Mouse (Mus musculus) CH12F3 (cell line): ENCODE data around the gene Ttc16.

Experiments
- in situ Hi-C: fragments of 300-500 bp; cut with MboI; formaldehyde crosslinking; loops from 2 replicates; pipeline ENCODE4 v1.14.3; 2020; ENCODE audit warnings: low sequenced_read_pairs

Gene Ttc16

DNA sequence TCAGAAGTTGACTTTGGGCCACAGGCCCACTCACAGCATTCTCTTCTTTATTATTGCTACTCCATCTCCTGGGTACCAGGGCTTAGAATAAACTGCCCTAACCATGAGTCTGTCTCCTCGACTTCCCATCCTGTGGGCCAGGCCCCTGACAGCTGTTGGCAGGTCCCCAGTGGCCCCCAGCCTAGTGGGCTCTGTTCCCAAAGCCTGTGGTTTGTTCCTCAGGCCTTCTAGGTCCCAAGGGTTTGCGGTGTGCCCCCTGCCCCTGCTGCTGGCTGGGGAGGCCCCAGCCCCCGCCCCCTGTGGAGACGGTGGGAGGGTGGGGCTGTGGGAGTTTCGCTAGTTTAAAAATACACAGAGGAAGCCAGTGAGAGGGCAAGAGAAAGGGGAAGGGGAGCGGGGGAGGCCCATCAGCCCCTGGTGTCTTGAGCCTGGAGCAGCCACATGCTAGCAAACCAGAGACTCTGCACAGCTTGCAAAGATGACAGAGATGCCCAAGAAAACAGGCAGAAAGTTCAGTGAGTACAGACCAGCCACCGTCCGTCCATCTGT is 54.7 kb downstream of the Ttc16 start, which contains the start of gene Sh2d3c:
Gene Sh2d3c, plus strand, starts transcription at position 375 of the 549 bp plus-strand sequence.
- in situ Hi-C loops: no loop called here

GRCm38 (mm10) chr2:32720053-32720452 is 55.4 kb downstream of the Ttc16 start:
- in situ Hi-C loops: no loop called here

GRCm38 (mm10) chr2:32718761-32719160 is 56.7 kb downstream of the Ttc16 start:
- in situ Hi-C loops: no loop called here

- in situ Hi-C loops: loop anchor here (5.0 kb wide), 1 partner anchor 32 kb away; no protein-coding TSS in a partner anchor
Observed at GRCm38 (mm10) chr2:32714987-32715425, 60.4 kb downstream of the Ttc16 start.

DNA sequence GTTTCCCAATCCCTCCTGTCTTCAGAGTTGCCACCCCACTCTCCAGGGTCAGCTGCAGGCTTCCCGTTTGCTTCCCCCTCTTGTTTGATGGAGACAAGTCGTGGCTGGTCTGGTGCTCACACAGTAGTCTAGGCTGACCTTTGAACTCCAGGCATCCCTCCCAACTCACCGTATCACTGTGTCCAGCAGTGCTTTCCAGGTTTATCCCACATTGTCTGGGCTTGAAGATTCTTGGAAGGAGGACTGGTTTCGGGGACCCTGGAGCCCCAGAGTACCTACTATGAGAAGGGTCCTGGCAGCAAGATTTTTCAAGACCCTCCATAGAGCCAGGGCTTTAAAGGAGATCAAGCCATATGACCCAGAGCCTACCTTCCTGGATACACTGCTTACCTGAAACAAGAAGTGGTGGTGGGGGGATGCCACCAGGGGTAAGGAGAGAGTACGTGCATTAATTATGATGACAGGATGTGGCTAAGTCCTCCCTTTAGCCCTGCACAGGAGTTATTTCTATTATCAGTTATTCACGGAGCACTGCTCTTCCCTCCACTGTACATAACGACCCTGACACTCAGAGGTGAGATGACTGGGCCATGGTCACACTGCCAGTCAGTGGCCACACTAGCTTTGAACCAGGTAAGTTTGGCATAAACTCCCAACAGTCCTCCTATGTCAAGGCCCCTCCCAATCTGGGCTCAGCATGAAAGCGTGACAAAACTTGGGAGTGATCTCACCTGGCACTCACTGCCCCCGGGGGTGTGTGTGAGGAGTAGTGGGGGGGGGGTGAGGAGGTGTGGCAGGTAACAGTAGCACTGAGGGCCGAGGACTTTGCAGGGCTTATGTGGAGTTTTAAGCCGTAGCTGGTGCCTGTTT is 61.1 kb downstream of the Ttc16 start:
- in situ Hi-C loops: loop anchor here (5.0 kb wide), 1 partner anchor 33 kb away; no protein-coding TSS in a partner anchor

GRCm38 (mm10) chr2:32712934-32713817 is 62.3 kb downstream of the Ttc16 start, which contains the start of gene Cdk9:
Gene Cdk9 (minus strand): TSS chr2:32713076.
- in situ Hi-C loops: loop anchor here (5.0 kb wide), 1 partner anchor 34 kb away; no protein-coding TSS in a partner anchor

DNA sequence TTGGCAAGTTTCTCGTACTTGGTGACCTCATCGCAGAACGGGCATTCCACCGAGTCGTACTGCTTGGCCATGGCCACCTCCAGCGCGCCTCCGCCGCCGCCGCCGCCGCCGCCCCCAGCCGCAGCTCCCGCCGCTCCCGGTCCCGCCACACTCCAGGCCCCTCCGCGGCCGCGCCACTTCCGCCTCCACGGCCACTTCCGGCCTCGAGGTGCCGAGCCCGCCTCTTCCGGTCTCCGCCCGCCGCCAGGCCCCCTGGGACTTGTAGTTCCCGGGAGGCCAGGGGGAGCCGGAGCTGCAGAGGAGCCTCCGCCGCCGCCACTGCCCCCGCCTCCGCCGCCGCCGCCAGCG is 62.9 kb downstream of the Ttc16 start:
- in situ Hi-C loops: loop anchor here (5.0 kb wide), 1 partner anchor 35 kb away; no protein-coding TSS in a partner anchor

GRCm38 (mm10) chr2:32712108-32712551 is 63.3 kb downstream of the Ttc16 start:
- in situ Hi-C loops: loop anchor here (5.0 kb wide), 1 partner anchor 35 kb away; no protein-coding TSS in a partner anchor

DNA sequence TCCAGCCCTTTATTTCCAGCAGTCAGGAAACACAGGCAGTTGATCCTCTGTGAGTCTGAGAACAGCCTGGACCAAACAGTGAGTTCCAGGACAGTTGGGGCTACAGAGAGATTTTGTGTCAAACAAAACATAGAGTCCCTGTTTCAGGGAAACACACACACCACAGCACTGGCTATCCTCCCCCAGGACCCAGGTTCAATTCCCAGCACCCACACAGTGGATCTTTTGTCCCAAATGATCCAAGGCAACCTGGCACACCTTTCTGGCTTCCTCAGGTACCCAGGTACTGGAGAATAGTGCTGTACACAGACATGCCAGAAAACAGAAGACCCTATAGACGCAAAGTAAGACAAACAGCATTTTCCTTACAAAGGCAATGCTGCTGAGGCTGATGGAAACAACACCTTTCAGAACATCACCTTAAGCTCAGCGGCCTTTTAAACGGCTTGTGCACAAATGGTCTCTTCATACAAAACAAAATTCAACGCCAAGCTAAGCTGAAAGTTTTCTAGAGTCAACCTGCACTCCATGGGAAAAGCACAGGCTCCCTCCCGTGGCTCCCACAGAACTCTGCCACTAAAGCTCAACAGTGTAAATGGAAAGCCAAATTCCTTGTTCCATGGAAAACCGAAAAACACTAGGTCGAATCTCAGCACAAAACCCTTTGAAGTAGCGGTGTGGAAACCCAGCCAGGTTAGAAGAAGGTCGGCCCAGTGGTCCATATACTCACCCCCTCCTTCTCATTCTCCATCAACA is 64.0 kb downstream of the Ttc16 start:
- in situ Hi-C loops: loop anchor here (5.0 kb wide), 1 partner anchor 36 kb away; no protein-coding TSS in a partner anchor

GRCm38 (mm10) chr2:32710425-32710824 is 65.0 kb downstream of the Ttc16 start:
- in situ Hi-C loops: loop anchor here (5.0 kb wide), 1 partner anchor 37 kb away; no protein-coding TSS in a partner anchor

- in situ Hi-C loops: loop anchor here (5.0 kb wide), 1 partner anchor 38 kb away; no protein-coding TSS in a partner anchor
Observed at GRCm38 (mm10) chr2:32709521-32710137, 65.8 kb downstream of the Ttc16 start.

DNA sequence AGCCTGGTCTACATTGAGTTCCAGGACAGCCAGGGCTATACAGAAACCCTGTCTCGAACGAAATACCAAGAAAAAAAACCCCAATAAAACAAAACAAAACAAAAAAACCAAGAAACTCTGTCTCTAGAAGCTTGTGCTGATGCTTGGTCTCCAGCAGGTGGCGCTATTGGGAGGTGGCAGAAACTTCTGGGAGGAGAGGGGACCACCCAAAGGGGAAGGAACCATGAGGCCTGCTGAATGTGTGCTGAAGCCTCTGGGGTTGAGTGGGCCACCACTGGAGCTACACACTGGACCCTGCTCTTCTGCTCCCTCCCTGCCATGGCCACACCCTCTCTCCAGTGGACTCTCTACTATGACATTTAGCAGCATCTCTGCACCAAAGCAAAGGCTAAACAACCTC is 66.8 kb downstream of the Ttc16 start:
- in situ Hi-C loops: no loop called here
